ENCODE assay signal across 8 mouse cellular contexts in the genomic region with DNA sequence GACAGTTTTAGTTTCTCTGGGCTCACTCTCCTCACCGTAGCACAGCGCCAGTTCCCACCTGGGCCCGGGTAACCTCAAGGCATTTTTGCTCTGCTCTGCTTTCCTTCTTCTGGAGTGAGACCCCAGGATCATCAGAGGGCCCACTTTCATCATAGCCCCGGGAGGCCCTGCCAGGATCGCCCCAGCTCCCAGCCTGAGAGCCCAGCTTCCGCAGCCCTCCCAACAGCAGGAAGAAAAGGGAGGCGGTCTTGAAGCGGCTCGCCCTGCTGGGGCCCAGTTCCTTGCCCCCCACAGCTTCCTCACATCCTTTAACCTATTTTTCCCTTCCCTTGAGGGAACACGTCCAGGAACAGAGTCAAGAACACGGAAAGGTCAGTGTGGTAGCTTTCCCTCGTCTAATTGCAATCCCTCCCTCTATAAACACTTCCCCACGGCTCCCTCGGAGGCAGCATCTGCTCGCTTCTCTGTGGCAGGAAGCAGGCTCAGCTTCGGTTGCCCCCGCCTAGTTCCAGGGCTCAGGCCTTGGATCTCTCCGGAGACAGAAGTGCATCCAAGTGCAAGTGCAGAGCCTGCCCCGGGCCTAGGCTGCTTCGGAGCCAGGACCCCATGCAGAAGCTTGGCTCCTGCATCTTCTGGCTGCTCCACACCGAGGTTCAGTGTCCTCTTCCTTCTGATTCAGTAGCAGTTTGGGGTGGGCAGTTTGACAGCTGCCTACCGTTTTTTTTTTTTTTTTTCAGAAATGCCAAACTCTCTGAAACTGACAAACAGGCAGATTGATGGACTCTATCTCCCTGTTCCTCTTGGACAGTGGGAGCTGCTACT. TPM values are rescaled to one million over a fixed set of nuclear protein-coding genes. Genes with fewer than 3 reads are reported as not detected.
DNase-seq lines count a peak whose midpoint lies in the region; ATAC-seq and TF ChIP-seq lines count a peak whose summit lies in the region.

No protein-coding gene starts in this region.

- peaks cover 44% of the 10 kb centered on the region for H3K27me3 ChIP-seq in kidney, embryonic 15.5 days
- H3K27me3 ChIP-seq in forebrain, embryonic 13.5 days = peaks cover 12% of the 10 kb centered on the region; the same call in 1 of the 2 replicates
- no peaks in the 10 kb centered on the region for H3K27me3 ChIP-seq in hindbrain, embryonic 11.5 days (ENCODE audit: control insufficient read depth, insufficient read depth, low read length)
- no peaks in the 10 kb centered on the region for H3K27me3 ChIP-seq in liver, postnatal 0 days (ENCODE audit: insufficient read depth, low read length)

- no peak for DNase-seq in kidney, adult 18-20 months
- DNase-seq in brain, embryonic 14.5 days (ENCODE audit: low read depth) = peak; percentile 68
- peak; percentile 43 for DNase-seq in hindbrain, embryonic 11.5 days (ENCODE audit: low spot score)
- no peak for DNase-seq in liver, postnatal 0 days
- no peak for DNase-seq in urinary bladder, postnatal 36 days (ENCODE audit: low spot score in 2 of 2)
- DNase-seq in left cerebral cortex, postnatal 36 days (ENCODE audit: low spot score in 2 of 2) = no peak

- H3K27ac ChIP-seq in kidney, embryonic 15.5 days = no peak overlapping the region
- peak overlapping the region; percentile 45; the same call in 1 of the 2 replicates for H3K27ac ChIP-seq in forebrain, embryonic 13.5 days
- no peak overlapping the region for H3K27ac ChIP-seq in hindbrain, embryonic 11.5 days (ENCODE audit: low read depth, low read length)
- 0 out of 2 replicates have a peak overlapping the region, but pooled peaks have one; percentile 11 for H3K27ac ChIP-seq in liver, postnatal 0 days (ENCODE audit: low read depth)

- TF ChIP-seq EP300 in liver, postnatal 0 days (IDR thresholded peaks at IDR 0.05; ENCODE audit: low read depth) = no peak

- no peak for TF ChIP-seq POLR2A in brain, embryonic 14.5 days (IDR thresholded peaks at IDR 0.05; ENCODE audit: borderline replicate concordance, extremely low read depth, insufficient read depth, insufficient read length, poor library complexity, severe bottlenecking)

- TF ChIP-seq CTCF in brain, embryonic 14.5 days (IDR thresholded peaks at IDR 0.05; ENCODE audit: borderline replicate concordance, extremely low read depth, insufficient read depth, insufficient read length) = no peak
- TF ChIP-seq CTCF in liver, postnatal 0 days (IDR thresholded peaks at IDR 0.05; ENCODE audit: low read depth) = no peak

- H3K4me3 ChIP-seq in kidney, embryonic 15.5 days (replicated peaks) = no peak overlapping the region
- no peak overlapping the region for H3K4me3 ChIP-seq in forebrain, embryonic 13.5 days
- H3K4me3 ChIP-seq in hindbrain, embryonic 11.5 days (ENCODE audit: low read depth, low read length) = no peak overlapping the region
- H3K4me3 ChIP-seq in liver, postnatal 0 days (ENCODE audit: low read depth, low read length) = no peak overlapping the region

- H3K4me1 ChIP-seq in kidney, embryonic 15.5 days = peaks cover 15% of the 10 kb centered on the region
- peaks cover 32% of the 10 kb centered on the region for H3K4me1 ChIP-seq in forebrain, embryonic 13.5 days
- H3K4me1 ChIP-seq in hindbrain, embryonic 11.5 days (replicated peaks; ENCODE audit: control insufficient read depth, insufficient read depth, low read length) = 0 out of 2 replicates have a peak, but pooled peaks cover 2% of the 10 kb centered on the region
- peaks cover 9% of the 10 kb centered on the region; the same call in 1 of the 2 replicates for H3K4me1 ChIP-seq in liver, postnatal 0 days (ENCODE audit: insufficient read depth)

- H3K9me3 ChIP-seq in kidney, embryonic 15.5 days (replicated peaks) = no peaks in the 10 kb centered on the region
- H3K9me3 ChIP-seq in forebrain, embryonic 13.5 days (replicated peaks) = no peaks in the 10 kb centered on the region
- H3K9me3 ChIP-seq in hindbrain, embryonic 11.5 days (ENCODE audit: control insufficient read depth, low read length) = no peaks in the 10 kb centered on the region
- no peaks in the 10 kb centered on the region for H3K9me3 ChIP-seq in liver, postnatal 0 days (ENCODE audit: low read length)

- 12% methylated on average over 22 of the region's 22 CpGs for WGBS in kidney, embryonic 15.5 days
- WGBS in forebrain, embryonic 13.5 days = 15% methylated on average over 22 of the region's 22 CpGs
- 15% methylated on average over 22 of the region's 22 CpGs for WGBS in hindbrain, embryonic 11.5 days
- WGBS in liver, postnatal 0 days (ENCODE audit: insufficient replicate concordance) = 21% methylated on average over 22 of the region's 22 CpGs

- intact Hi-C loops in left cerebral cortex, postnatal 36 days (cut with DNase I) = no loop called here

- H3K36me3 ChIP-seq in kidney, embryonic 15.5 days = no peaks in the 10 kb centered on the region
- H3K36me3 ChIP-seq in forebrain, embryonic 13.5 days (ENCODE audit: poor library complexity, severe bottlenecking) = no peaks in the 10 kb centered on the region
- H3K36me3 ChIP-seq in hindbrain, embryonic 11.5 days (ENCODE audit: control insufficient read depth, insufficient read depth, low read length) = no peaks in the 10 kb centered on the region
- H3K36me3 ChIP-seq in liver, postnatal 0 days (replicated peaks; ENCODE audit: insufficient read depth, low read length) = no peaks in the 10 kb centered on the region

- peak overlapping the region; percentile 17 for H3K4me2 ChIP-seq in kidney, embryonic 15.5 days
- H3K4me2 ChIP-seq in forebrain, embryonic 13.5 days = peak overlapping the region; percentile 24; the same call in 1 of the 2 replicates
- H3K4me2 ChIP-seq in hindbrain, embryonic 11.5 days (replicated peaks; ENCODE audit: low read depth, low read length) = no peak overlapping the region
- no peak overlapping the region for H3K4me2 ChIP-seq in liver, postnatal 0 days (ENCODE audit: low read depth, low read length)

- no peak for ATAC-seq in kidney, embryonic 15.5 days (replicated peaks; ENCODE audit: low FRiP score)
- no peak for ATAC-seq in forebrain, embryonic 13.5 days
- ATAC-seq in hindbrain, embryonic 11.5 days (ENCODE audit: low FRiP score) = no peak
- no peak for ATAC-seq in liver, postnatal 0 days

- H3K9ac ChIP-seq in kidney, embryonic 15.5 days = no peak overlapping the region
- H3K9ac ChIP-seq in forebrain, embryonic 13.5 days = peak overlapping the region; percentile 7; the same call in 1 of the 2 replicates
- H3K9ac ChIP-seq in hindbrain, embryonic 11.5 days (ENCODE audit: low read depth, low read length) = peak overlapping the region; percentile 12; the same call in 1 of the 2 replicates
- H3K9ac ChIP-seq in liver, postnatal 0 days (replicated peaks) = no peak overlapping the region

RNA-seq across cellular contexts. Expression of a gene that starts 19.9 kb away (rescaled TPM):
- polyA plus RNA-seq in kidney, embryonic 15.5 days (2015; fragmentation: Nextera tagmentation; extraction: Ambion mirVana) = 7.9 and 11.3 TPM in 2 replicates
- polyA plus RNA-seq in brain, embryonic 14.5 days (2012; rRNA removed) = 48.4 and 64.1 TPM in 2 replicates
- polyA plus RNA-seq in forebrain, embryonic 13.5 days (2015; fragmentation: Nextera tagmentation; extraction: Ambion mirVana) = 16.1 and 22.6 TPM in 2 replicates
- polyA plus RNA-seq in hindbrain, embryonic 11.5 days (2014; fragmentation: Nextera tagmentation; extraction: Ambion mirVana) = 16.6 and 19.2 TPM in 2 replicates
- polyA plus RNA-seq in liver, postnatal 0 days (2015; fragmentation: Nextera tagmentation; extraction: Ambion mirVana) = 0.20 and 0.22 TPM in 2 replicates
- total RNA-seq in left cerebral cortex, postnatal 36 days (2021) = 100 to 1,000 TPM; 129 to 139 TPM

RNA-seq across cellular contexts. Expression of a gene that starts 43.8 kb away (rescaled TPM):
- 48.7 and 56.0 TPM in 2 replicates for polyA plus RNA-seq in kidney, embryonic 15.5 days (2015; fragmentation: Nextera tagmentation; extraction: Ambion mirVana)
- polyA plus RNA-seq in brain, embryonic 14.5 days (2012; rRNA removed) = 18.5 and 23.9 TPM in 2 replicates
- 45.8 and 46.3 TPM in 2 replicates for polyA plus RNA-seq in forebrain, embryonic 13.5 days (2015; fragmentation: Nextera tagmentation; extraction: Ambion mirVana)
- 51.3 and 53.0 TPM in 2 replicates for polyA plus RNA-seq in hindbrain, embryonic 11.5 days (2014; fragmentation: Nextera tagmentation; extraction: Ambion mirVana)
- polyA plus RNA-seq in liver, postnatal 0 days (2015; fragmentation: Nextera tagmentation; extraction: Ambion mirVana) = 9.5 and 9.6 TPM in 2 replicates
- total RNA-seq in left cerebral cortex, postnatal 36 days (2021) = 10 to 100 TPM; 25.9 to 27.0 TPM

Comparison
In these comparisons a context has a peak if more than half of its experiments do, and no peak if none do; other contexts are left out.
1. H3K27ac ChIP-seq: peak in forebrain, embryonic 13.5 days (single experiment) and liver, postnatal 0 days (single experiment); none in kidney, embryonic 15.5 days (single experiment) and hindbrain, embryonic 11.5 days (single experiment).
2. H3K4me2 ChIP-seq: peak in kidney, embryonic 15.5 days (single experiment) and forebrain, embryonic 13.5 days (single experiment); none in hindbrain, embryonic 11.5 days (single experiment) and liver, postnatal 0 days (single experiment).
3. H3K9ac ChIP-seq: peak in forebrain, embryonic 13.5 days (single experiment) and hindbrain, embryonic 11.5 days (single experiment); none in kidney, embryonic 15.5 days (single experiment) and liver, postnatal 0 days (single experiment).
4. DNase-seq: peak in brain, embryonic 14.5 days (single experiment) and hindbrain, embryonic 11.5 days (single experiment); none in kidney, adult 18-20 months (single experiment), liver, postnatal 0 days (single experiment), urinary bladder, postnatal 36 days (0 of 2) and left cerebral cortex, postnatal 36 days (0 of 2).